Comparison of ENCODE assay signal across 8 mouse cellular contexts in genomic region chr4:137993291-137993758, GRCm38 (mm10). TPM values are rescaled to one million over a fixed set of nuclear protein-coding genes. Genes with fewer than 3 reads are reported as not detected.
DNase-seq lines count a peak whose midpoint lies in the region; ATAC-seq and TF ChIP-seq lines count a peak whose summit lies in the region.

No protein-coding gene starts in this region.

- peak overlapping the region; percentile 95 for H3K27ac ChIP-seq in heart, embryonic 11.5 days (ENCODE audit: low read depth, low read length)
- peak overlapping the region; percentile 90 for H3K27ac ChIP-seq in kidney, embryonic 16.5 days (ENCODE audit: low read length)
- peak overlapping the region; percentile 27; the same call in 1 of the 2 replicates for H3K27ac ChIP-seq in liver, adult 2 months (replicated peaks; ENCODE audit: insufficient read depth, low read depth, low read length)

- H3K9ac ChIP-seq in heart, embryonic 11.5 days (ENCODE audit: low read depth, low read length), result peak overlapping the region; percentile 97
- peak overlapping the region; percentile 96 for H3K9ac ChIP-seq in kidney, embryonic 16.5 days (replicated peaks; ENCODE audit: low read length)
- H3K9ac ChIP-seq in liver, adult 2 months (ENCODE audit: low read depth, low read length), result peak overlapping the region; percentile 86

- peaks cover 25% of the 10 kb centered on the region for H3K4me1 ChIP-seq in heart, embryonic 11.5 days (ENCODE audit: control insufficient read depth, insufficient read depth, low read length)
- H3K4me1 ChIP-seq in kidney, embryonic 16.5 days (ENCODE audit: insufficient read depth, low read length), result peaks cover 35% of the 10 kb centered on the region
- peaks cover 11% of the 10 kb centered on the region for H3K4me1 ChIP-seq in liver, adult 2 months (ENCODE audit: control insufficient read depth, insufficient read depth, low read length)

- H3K36me3 ChIP-seq in heart, embryonic 11.5 days (ENCODE audit: control insufficient read depth, insufficient read depth, low read length), result peaks cover 8% of the 10 kb centered on the region
- H3K36me3 ChIP-seq in kidney, embryonic 16.5 days (ENCODE audit: insufficient read depth, low read length), result peaks cover 16% of the 10 kb centered on the region
- no peaks in the 10 kb centered on the region for H3K36me3 ChIP-seq in liver, adult 2 months (ENCODE audit: control insufficient read depth, insufficient read depth, low read length)
- no peaks in the 10 kb centered on the region for H3K36me3 ChIP-seq in myocyte (ENCODE audit: control insufficient read depth, insufficient read depth)
- peaks cover 9% of the 10 kb centered on the region; the same call in 1 of the 2 replicates for H3K36me3 ChIP-seq in splenic B cell, adult 2 months (ENCODE audit: control insufficient read depth, insufficient read depth, low read length, poor library complexity, severe bottlenecking)

- H3K4me2 ChIP-seq in heart, embryonic 11.5 days, result peak overlapping the region; percentile 92
- peak overlapping the region; percentile 70 for H3K4me2 ChIP-seq in kidney, embryonic 16.5 days (replicated peaks; ENCODE audit: low read depth, low read length)
- H3K4me2 ChIP-seq in myocyte (ENCODE audit: low read depth), result peak overlapping the region; percentile 79

- peak; percentile 75 for TF ChIP-seq POLR2A in liver, adult 2 months (IDR thresholded peaks at IDR 0.05; ENCODE audit: extremely low read depth, insufficient read depth, low read length)
- TF ChIP-seq POLR2A in myocyte (IDR thresholded peaks at IDR 0.05; ENCODE audit: insufficient read length, low read depth), result peak; percentile 90

- peak overlapping the region; percentile 59 for H3ac ChIP-seq in myocyte (ENCODE audit: control insufficient read depth, insufficient read length)

- no peaks in the 10 kb centered on the region for H3K9me3 ChIP-seq in heart, embryonic 11.5 days (replicated peaks; ENCODE audit: control insufficient read depth, low read length)
- H3K9me3 ChIP-seq in kidney, embryonic 16.5 days (ENCODE audit: low read length), result no peaks in the 10 kb centered on the region

- under 1% methylated on average over 44 of the region's 59 CpGs for WGBS in heart, embryonic 11.5 days (ENCODE audit: insufficient replicate concordance)
- WGBS in kidney, embryonic 16.5 days, result under 1% methylated on average over 45 of the region's 59 CpGs
- 1% methylated on average over 57 of the region's 59 CpGs for WGBS in liver, adult 2 months

- no peak for TF ChIP-seq CTCF in liver, adult 2 months (IDR thresholded peaks at IDR 0.05; ENCODE audit: low read depth, low read length)

- peak; percentile 96 for DNase-seq in A20 (ENCODE audit: low read depth, low spot score)
- DNase-seq in brain, adult 2 months (ENCODE audit: low read depth, low spot score), result peak; percentile 98
- peak; percentile 79 for DNase-seq in liver, adult 2 months (ENCODE audit: extremely low read depth, low read depth, low spot score)
- DNase-seq in splenic B cell, adult 2 months (ENCODE audit: low read depth, low spot score), result peak; percentile 95

- no peaks in the 10 kb centered on the region for H3K27me3 ChIP-seq in heart, embryonic 11.5 days (ENCODE audit: control insufficient read depth, insufficient read depth, low read length)
- H3K27me3 ChIP-seq in kidney, embryonic 16.5 days (ENCODE audit: insufficient read depth, low read length), result no peaks in the 10 kb centered on the region
- H3K27me3 ChIP-seq in liver, adult 2 months (ENCODE audit: control insufficient read depth, insufficient read depth, low read length), result no peaks in the 10 kb centered on the region
- H3K27me3 ChIP-seq in myocyte (ENCODE audit: control insufficient read depth, insufficient read depth, insufficient read length), result no peaks in the 10 kb centered on the region
- H3K27me3 ChIP-seq in splenic B cell, adult 2 months (ENCODE audit: control insufficient read depth, insufficient read depth, low read length, poor library complexity, severe bottlenecking), result no peaks in the 10 kb centered on the region

- peaks cover 13% of the 10 kb centered on the region; the same call in 1 of the 2 replicates for H3K79me2 ChIP-seq in liver, adult 2 months (ENCODE audit: control insufficient read depth, insufficient read depth, low read length)
- peaks cover 28% of the 10 kb centered on the region for H3K79me2 ChIP-seq in myocyte (ENCODE audit: control insufficient read depth, insufficient read depth)

- peak overlapping the region; percentile 89 for H3K4me3 ChIP-seq in heart, embryonic 11.5 days (ENCODE audit: low read depth, low read length)
- peak overlapping the region; percentile 82 for H3K4me3 ChIP-seq in kidney, embryonic 16.5 days (ENCODE audit: low read length)
- peak overlapping the region; percentile 64 for H3K4me3 ChIP-seq in liver, adult 2 months (ENCODE audit: insufficient read depth, low read depth, low read length)
- peak overlapping the region; percentile 83 for H3K4me3 ChIP-seq in myocyte

- ATAC-seq in erythroblast, adult 5-6 weeks (replicated peaks; ENCODE audit: low FRiP score, poor library complexity, severe bottlenecking), result peak; percentile 95
- peak; percentile 90 for ATAC-seq in heart, embryonic 11.5 days (replicated peaks; ENCODE audit: insufficient number of reproducible peaks, low FRiP score, low TSS enrichment)
- peak; percentile 93 for ATAC-seq in kidney, embryonic 16.5 days (ENCODE audit: low FRiP score, low TSS enrichment)

TF ChIP-seq in myocyte, 11 proteins besides CTCF, POLR2A, EP300 and RAD21:
- TF ChIP-seq USF1 (IDR thresholded peaks at IDR 0.05; ENCODE audit: low read depth), result no peak
- no peak for TF ChIP-seq REST (IDR thresholded peaks at IDR 0.05; ENCODE audit: insufficient read depth, insufficient read length)
- TF ChIP-seq POLR2AphosphoS2 (IDR thresholded peaks at IDR 0.05; ENCODE audit: insufficient read length, low read depth), result peak; percentile 89

RNA-seq across cellular contexts. Expression of gene Eif4g3, which starts 0.5 kb away (rescaled TPM):
- total RNA-seq in erythroblast, adult 5-6 weeks (2015; ENCODE audit: low replicate concordance), result 21.1 and 23.6 TPM in 2 replicates
- total RNA-seq in erythroblast, adult 5-6 weeks (2017; ENCODE audit: low replicate concordance), result 11.3 and 14.2 TPM in 2 replicates
- polyA plus RNA-seq in heart, embryonic 11.5 days (2014; fragmentation: Nextera tagmentation; extraction: Ambion mirVana), result 30.5 and 33.6 TPM in 2 replicates
- 32.9 and 39.3 TPM in 2 replicates for polyA plus RNA-seq in kidney, embryonic 16.5 days (2015; fragmentation: Nextera tagmentation; extraction: Ambion mirVana)
- 9.7 and 11.9 TPM in 2 replicates for total RNA-seq in liver, adult 2 months (2014; rRNA removed)
- polyA plus RNA-seq in liver, adult 2 months (2012; rRNA removed), result 11.8 and 17.0 TPM in 2 replicates
- polyA plus RNA-seq in myocyte (2012; fragmentation: generic; extraction: Trizol), result 32.9 TPM

Comparison
In these comparisons a context has a peak if more than half of its experiments do, and no peak if none do; other contexts are left out.
1. Peak in every context shown above with its lines: DNase-seq, ATAC-seq, H3K4me3 ChIP-seq and H3K27ac ChIP-seq.
2. H3K27ac ChIP-seq: peak in every context shown above with its lines; median percentile 95 in heart, embryonic 11.5 days; 90 in kidney, embryonic 16.5 days; 27 in liver, adult 2 months.